Mouse (Mus musculus): ENCODE data around the gene Ccdc91.

GRCm38 (mm10) chr6:147574454-147575182 lies 99.0 kb downstream of the Ccdc91 start:
- TF ChIP-seq TAL1 (IDR thresholded peaks at IDR 0.05; ENCODE audit: low read length) (no peak), GATA1 (IDR thresholded peaks at IDR 0.05; ENCODE audit: low read length) (no peak)

Data from erythroblast, embryonic 14.5 days (primary cell).